Comparison of ENCODE assay signal across 17 mouse cellular contexts in genomic region chr17:30230428-30230827, GRCm38 (mm10).
DNase-seq lines count a peak whose midpoint lies in the region; ATAC-seq and TF ChIP-seq lines count a peak whose summit lies in the region.
"Had no signal": no experiment of that assay in that cellular context is flagged by ENCODE, and none has a peak within 500 bp of the region (broad histone marks: within the 10 kb centered on the region; RNA-seq: fewer than 3 reads in every experiment).

No protein-coding gene starts in this region.

- H3K4me2 ChIP-seq in kidney, postnatal 0 days (ENCODE audit: low read length), result no peak overlapping the region
- H3K4me2 ChIP-seq in lung, embryonic 14.5 days, result no peak overlapping the region
- H3K4me2 ChIP-seq: heart, embryonic 13.5 days; limb, embryonic 13.5 days; liver, embryonic 15.5 days had no signal

- no peaks in the 10 kb centered on the region for H3K9me3 ChIP-seq in heart, embryonic 10.5 days
- no peaks in the 10 kb centered on the region for H3K9me3 ChIP-seq in kidney, postnatal 0 days (replicated peaks; ENCODE audit: low read length)
- no peaks in the 10 kb centered on the region for H3K9me3 ChIP-seq in lung, embryonic 14.5 days (ENCODE audit: low read depth, low read length)
- H3K9me3 ChIP-seq: heart, embryonic 13.5 days; limb, embryonic 13.5 days; liver, embryonic 15.5 days had no signal

- H3K36me3 ChIP-seq in heart, embryonic 10.5 days, result 0 out of 2 replicates have a peak, but pooled peaks cover 3% of the 10 kb centered on the region
- H3K36me3 ChIP-seq in kidney, postnatal 0 days (ENCODE audit: insufficient read depth, low read length), result no peaks in the 10 kb centered on the region
- H3K36me3 ChIP-seq in lung, embryonic 14.5 days (ENCODE audit: insufficient read depth), result no peaks in the 10 kb centered on the region
- H3K36me3 ChIP-seq: heart, embryonic 13.5 days; liver, embryonic 15.5 days had no signal

- no peak for DNase-seq in heart, embryonic 10.5 days (ENCODE audit: low spot score)
- DNase-seq in heart, postnatal 4 days, result no peak
- peak; percentile 42 for DNase-seq in kidney, postnatal 0 days (ENCODE audit: low spot score)
- no peak for DNase-seq in kidney, adult 18-20 months
- DNase-seq in lung, embryonic 14.5 days, result peak; percentile 72
- peak; percentile 28 for DNase-seq in lung, postnatal 25 days (ENCODE audit: low spot score)
- DNase-seq in cerebellum, postnatal 14 days, result no peak
- DNase-seq: adrenal gland, postnatal 36 days; B cell, adult 2 months; cerebellum, adult 9-11 months; thymus, postnatal 36 days had no signal

- peaks cover 40% of the 10 kb centered on the region for H3K4me1 ChIP-seq in heart, embryonic 10.5 days
- H3K4me1 ChIP-seq in kidney, postnatal 0 days (replicated peaks; ENCODE audit: insufficient read depth, low read length), result peaks cover 6% of the 10 kb centered on the region; the same call in 1 of the 2 replicates
- no peaks in the 10 kb centered on the region for H3K4me1 ChIP-seq in lung, embryonic 14.5 days (ENCODE audit: insufficient read depth)
- H3K4me1 ChIP-seq: liver, embryonic 15.5 days had no signal

- 0 out of 2 replicates have a peak overlapping the region, but pooled peaks have one; percentile 22 for H3K27ac ChIP-seq in heart, embryonic 10.5 days
- H3K27ac ChIP-seq in kidney, postnatal 0 days, result no peak overlapping the region
- no peak overlapping the region for H3K27ac ChIP-seq in lung, embryonic 14.5 days (ENCODE audit: low read depth)
- H3K27ac ChIP-seq: heart, embryonic 13.5 days; hindbrain, postnatal 0 days; limb, embryonic 13.5 days; liver, embryonic 15.5 days had no signal

- ATAC-seq in kidney, postnatal 0 days (replicated peaks; ENCODE audit: low FRiP score, low read depth), result no peak
- peak; percentile 82 for ATAC-seq in lung, embryonic 14.5 days (ENCODE audit: insufficient read depth)
- ATAC-seq: forebrain, embryonic 14.5 days; hindbrain, postnatal 0 days; Patski had no signal

- TF ChIP-seq CTCF in kidney, postnatal 0 days (IDR thresholded peaks at IDR 0.05; ENCODE audit: low read depth), result no peak
- no peak for TF ChIP-seq CTCF in lung, embryonic 14.5 days (IDR thresholded peaks at IDR 0.05; ENCODE audit: low read depth)

- no peak overlapping the region for H3K4me3 ChIP-seq in heart, embryonic 10.5 days
- H3K4me3 ChIP-seq in kidney, postnatal 0 days (replicated peaks; ENCODE audit: low read depth, low read length), result no peak overlapping the region
- H3K4me3 ChIP-seq in lung, embryonic 14.5 days (ENCODE audit: low read depth, low read length), result no peak overlapping the region
- H3K4me3 ChIP-seq: heart, embryonic 13.5 days; limb, embryonic 13.5 days; liver, embryonic 15.5 days had no signal

- 85% methylated on average over 4 of the region's 4 CpGs for WGBS in heart, embryonic 10.5 days
- WGBS in kidney, postnatal 0 days, result 40% methylated on average over 4 of the region's 4 CpGs
- WGBS in lung, embryonic 14.5 days, result 63% methylated on average over 4 of the region's 4 CpGs

- H3K9ac ChIP-seq in kidney, postnatal 0 days (ENCODE audit: low read depth, low read length), result no peak overlapping the region
- H3K9ac ChIP-seq in lung, embryonic 14.5 days, result no peak overlapping the region
- H3K9ac ChIP-seq: heart, embryonic 13.5 days; limb, embryonic 13.5 days; liver, embryonic 15.5 days had no signal

- H3K27me3 ChIP-seq in heart, embryonic 10.5 days (ENCODE audit: insufficient read depth, poor library complexity, severe bottlenecking), result no peaks in the 10 kb centered on the region
- no peaks in the 10 kb centered on the region for H3K27me3 ChIP-seq in kidney, postnatal 0 days (ENCODE audit: insufficient read depth, low read length)
- H3K27me3 ChIP-seq in lung, embryonic 14.5 days (ENCODE audit: insufficient read depth, low read length), result no peaks in the 10 kb centered on the region
- H3K27me3 ChIP-seq: heart, embryonic 13.5 days; limb, embryonic 13.5 days; liver, embryonic 15.5 days; Patski had no signal

Comparison
In these comparisons a context has a peak if more than half of its experiments do, and no peak if none do; other contexts are left out.
1. DNase-seq: peak in kidney, postnatal 0 days (single experiment), lung, embryonic 14.5 days (single experiment) and lung, postnatal 25 days (single experiment); none in heart, embryonic 10.5 days (single experiment), heart, postnatal 4 days (single experiment), kidney, adult 18-20 months (single experiment) and cerebellum, postnatal 14 days (0 of 2).